Mouse (Mus musculus) megakaryocyte, embryonic 14.5 days (primary cell): ENCODE results near the gene Lancl1.

ENCODE experiments used
- FLI1 ChIP-seq: IDR thresholded peaks from 2 replicates; pipeline ENCODE4 v1.6.1; 2012; ENCODE audit warnings: low read length, inconsistent platforms, mixed read lengths
- GATA1 ChIP-seq: IDR thresholded peaks from 3 replicates; pipeline ENCODE4 v1.6.1; 2012; ENCODE audit warnings: mixed read lengths, low read length, inconsistent platforms, borderline replicate concordance

- TF ChIP-seq GATA1: no peak
- no peak for TF ChIP-seq FLI1
Observed at GRCm38 (mm10) chr1:67001367-67001766, 37.3 kb downstream of the Lancl1 start.
